Mouse (Mus musculus): ENCODE results near the gene Aagab.

DNA sequence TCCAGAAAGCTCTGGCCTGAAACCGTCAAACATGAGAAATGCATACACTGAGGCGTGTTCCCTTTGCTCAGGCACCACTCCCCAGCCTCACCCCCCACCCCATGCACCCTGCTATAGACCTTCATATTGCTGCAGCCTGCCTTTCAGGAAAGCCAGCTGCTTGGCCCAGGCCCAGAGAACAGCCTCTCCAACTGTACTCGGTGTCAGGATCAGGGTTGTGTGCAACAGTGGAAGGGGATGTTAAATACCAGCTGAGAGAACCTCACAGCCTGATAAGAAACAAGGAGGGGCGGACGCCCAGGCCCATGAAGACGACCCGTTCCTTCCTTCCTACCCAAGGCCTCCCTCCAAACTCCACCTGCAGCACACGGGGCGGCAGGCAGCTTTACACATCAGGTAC is 79.8 kb downstream of the Aagab start:
- TF ChIP-seq GATA1 (IDR thresholded peaks at IDR 0.05; ENCODE audit: borderline replicate concordance, low read length) (no peak), FLI1 (IDR thresholded peaks at IDR 0.05; ENCODE audit: low read length) (no peak)
